Mouse (Mus musculus) urinary bladder, adult 2 months (tissue): ENCODE measurements around the gene Epb41l1. TPM values are rescaled to one million over a fixed set of nuclear protein-coding genes. Genes with fewer than 3 reads are reported as not detected.

Source experiments
- polyA plus RNA-seq: library from polyadenylated mRNA; depleted of rRNA; stranded (reverse); fragments of >200 nt; gene quantifications from 2 replicates; pipeline ENCODE4 v1.2.3, GENCODE M21; 2012; rRNA removed

Epb41l1 gene
- polyA plus RNA-seq, 1 experiment = 36.9 TPM

Other genes starting within 250 kb of the Epb41l1 start
- gene Rbm39, start 240.7 kb upstream of the Epb41l1 start, polyA plus RNA-seq = 131 and 161 TPM in 2 replicates
- gene Phf20, start 224.4 kb upstream of the Epb41l1 start, polyA plus RNA-seq = 13.2 and 15.4 TPM in 2 replicates
- 3.4 and 4.5 TPM in 2 replicates for gene Cnbd2, start 108.6 kb upstream of the Epb41l1 start, polyA plus RNA-seq
- 71.0 and 72.5 TPM in 2 replicates for gene Scand1, start 108.2 kb upstream of the Epb41l1 start, polyA plus RNA-seq
- 18.6 and 20.4 TPM in 2 replicates for gene Aar2, start 126.7 kb downstream of the Epb41l1 start, polyA plus RNA-seq
- 67.0 and 95.5 TPM in 2 replicates for gene Dlgap4, start 192.8 kb downstream of the Epb41l1 start, polyA plus RNA-seq